Mouse (Mus musculus) neural tube, embryonic 10.5 days (tissue): Measurements from ENCODE around the gene Evpl.

Experiments
- DNase-seq: peaks from one replicate; pipeline ENCODE4 v3.0.0-alpha.2; 2017; ENCODE audit warnings: low spot score; ENCODE audit errors: extremely low spot score

The Evpl gene

DNA sequence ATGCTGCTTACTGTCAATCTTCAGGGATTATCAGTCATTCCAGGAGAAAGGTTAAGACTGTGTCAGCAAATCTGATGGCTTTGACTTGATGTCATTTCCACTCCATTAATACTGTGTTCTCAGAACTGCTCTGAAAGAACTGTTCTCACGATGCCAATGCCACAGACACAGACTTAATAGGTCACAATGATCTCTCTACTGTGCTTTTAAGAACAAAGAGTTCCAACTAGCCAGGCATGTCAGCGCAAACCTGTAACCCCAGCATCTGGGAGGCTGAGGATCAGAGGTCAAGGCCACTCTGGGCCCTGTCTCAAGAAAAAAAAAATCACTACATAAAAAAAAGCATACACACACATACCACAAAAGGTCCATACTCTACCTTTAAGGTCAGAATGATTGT lies 65.9 kb downstream of the Evpl start:
- no peak for DNase-seq
